In genomic region chr12:79809518-79809917, GRCm38 (mm10) we compare ENCODE assay signal across 20 mouse cellular contexts.
A peak's percentile ranks its signal among the peaks of the same experiment; 100 is the strongest.
DNase-seq lines count a peak whose midpoint lies in the region; ATAC-seq and TF ChIP-seq lines count a peak whose summit lies in the region.
"Had no signal": no experiment of that assay in that cellular context is flagged by ENCODE, and none has a peak within 500 bp of the region (broad histone marks: within the 10 kb centered on the region; RNA-seq: fewer than 3 reads in every experiment).

No protein-coding gene starts in this region.

- TF ChIP-seq CTCF in stomach, postnatal 0 days (IDR thresholded peaks at IDR 0.05; ENCODE audit: low read depth), result no peak

- H3K4me3 ChIP-seq in forebrain, embryonic 10.5 days, result no peak overlapping the region
- no peak overlapping the region for H3K4me3 ChIP-seq in forebrain, embryonic 14.5 days (ENCODE audit: low read depth, low read length)
- H3K4me3 ChIP-seq in stomach, embryonic 15.5 days (replicated peaks), result no peak overlapping the region
- no peak overlapping the region for H3K4me3 ChIP-seq in stomach, postnatal 0 days (ENCODE audit: low read depth, low read length)
- H3K4me3 ChIP-seq in heart, embryonic 12.5 days, result no peak overlapping the region
- H3K4me3 ChIP-seq: heart, adult 2 months; hindbrain, embryonic 15.5 days; neural tube, embryonic 13.5 days had no signal

- peak overlapping the region; percentile 76 for H3K27ac ChIP-seq in forebrain, embryonic 10.5 days
- no peak overlapping the region for H3K27ac ChIP-seq in forebrain, embryonic 14.5 days (ENCODE audit: low read depth, low read length)
- peak overlapping the region; percentile 8; the same call in 1 of the 2 replicates for H3K27ac ChIP-seq in stomach, embryonic 15.5 days
- no peak overlapping the region for H3K27ac ChIP-seq in stomach, postnatal 0 days (replicated peaks)
- no peak overlapping the region for H3K27ac ChIP-seq in heart, embryonic 12.5 days (ENCODE audit: poor library complexity, severe bottlenecking)
- H3K27ac ChIP-seq: heart, adult 2 months; hindbrain, embryonic 15.5 days; neural tube, embryonic 13.5 days had no signal

- no peak for TF ChIP-seq EP300 in stomach, postnatal 0 days (optimal IDR thresholded peaks at IDR 0.05)

- H3K9ac ChIP-seq in forebrain, embryonic 14.5 days (ENCODE audit: low read length), result no peak overlapping the region
- no peak overlapping the region for H3K9ac ChIP-seq in stomach, embryonic 15.5 days
- no peak overlapping the region for H3K9ac ChIP-seq in stomach, postnatal 0 days (ENCODE audit: low read length)
- H3K9ac ChIP-seq in heart, embryonic 12.5 days, result no peak overlapping the region
- H3K9ac ChIP-seq: hindbrain, embryonic 15.5 days; neural tube, embryonic 13.5 days had no signal

- ATAC-seq in forebrain, embryonic 14.5 days, result no peak
- no peak for ATAC-seq in stomach, embryonic 15.5 days (ENCODE audit: insufficient read depth, low FRiP score, low read depth)
- ATAC-seq in stomach, postnatal 0 days (ENCODE audit: low FRiP score, low TSS enrichment), result no peak
- no peak for ATAC-seq in heart, embryonic 12.5 days (ENCODE audit: insufficient number of reproducible peaks, low FRiP score)
- ATAC-seq: intestine, embryonic 16.5 days; Patski had no signal

- 94% methylated on average over 5 of the region's 5 CpGs for WGBS in forebrain, embryonic 10.5 days
- WGBS in forebrain, embryonic 14.5 days, result 86% methylated on average over 5 of the region's 5 CpGs
- WGBS in stomach, embryonic 15.5 days, result 79% methylated on average over 5 of the region's 5 CpGs
- WGBS in stomach, postnatal 0 days, result 69% methylated on average over 5 of the region's 5 CpGs
- WGBS in heart, embryonic 12.5 days, result 87% methylated on average over 5 of the region's 5 CpGs

- DNase-seq in forebrain, embryonic 10.5 days (ENCODE audit: extremely low spot score, low spot score), result no peak
- DNase-seq in forebrain, embryonic 14.5 days (ENCODE audit: low spot score), result no peak
- DNase-seq in stomach, postnatal 0 days (ENCODE audit: low spot score), result no peak
- peak; percentile 47 to 58 for DNase-seq in kidney, postnatal 25 days
- no peak for DNase-seq in thymus, adult 18-20 months
- DNase-seq in right cerebral cortex, adult 2 months (ENCODE audit: low spot score in 2 of 2), result no peak
- DNase-seq: B cell, adult 2 months; cerebellum, postnatal 36 days; heart, adult 2 months; left cerebral cortex, postnatal 4 days; right cerebral cortex, postnatal 14 days; thymus, postnatal 4 days had no signal

- H3K4me2 ChIP-seq in forebrain, embryonic 14.5 days (ENCODE audit: low read length), result no peak overlapping the region
- H3K4me2 ChIP-seq in stomach, embryonic 15.5 days, result no peak overlapping the region
- H3K4me2 ChIP-seq in stomach, postnatal 0 days (replicated peaks; ENCODE audit: low read depth), result no peak overlapping the region
- no peak overlapping the region for H3K4me2 ChIP-seq in heart, embryonic 12.5 days
- H3K4me2 ChIP-seq: hindbrain, embryonic 15.5 days; liver, embryonic 11.5 days; midbrain, embryonic 11.5 days; neural tube, embryonic 13.5 days had no signal

- H3K36me3 ChIP-seq in forebrain, embryonic 10.5 days (replicated peaks), result no peaks in the 10 kb centered on the region
- H3K36me3 ChIP-seq in forebrain, embryonic 14.5 days (ENCODE audit: control insufficient read depth, insufficient read depth, low read length), result no peaks in the 10 kb centered on the region
- no peaks in the 10 kb centered on the region for H3K36me3 ChIP-seq in stomach, embryonic 15.5 days
- no peaks in the 10 kb centered on the region for H3K36me3 ChIP-seq in stomach, postnatal 0 days (ENCODE audit: control insufficient read depth, insufficient read depth, low read length)
- H3K36me3 ChIP-seq in heart, embryonic 12.5 days, result no peaks in the 10 kb centered on the region
- H3K36me3 ChIP-seq: hindbrain, embryonic 15.5 days; neural tube, embryonic 13.5 days had no signal

- peaks cover 29% of the 10 kb centered on the region for H3K27me3 ChIP-seq in forebrain, embryonic 10.5 days (ENCODE audit: poor library complexity, severe bottlenecking)
- H3K27me3 ChIP-seq in forebrain, embryonic 14.5 days (replicated peaks; ENCODE audit: control insufficient read depth, insufficient read depth, low read length), result no peaks in the 10 kb centered on the region
- no peaks in the 10 kb centered on the region for H3K27me3 ChIP-seq in stomach, embryonic 15.5 days (replicated peaks)
- H3K27me3 ChIP-seq in stomach, postnatal 0 days (ENCODE audit: control insufficient read depth, insufficient read depth, low read length), result no peaks in the 10 kb centered on the region
- H3K27me3 ChIP-seq in heart, embryonic 12.5 days (replicated peaks), result no peaks in the 10 kb centered on the region
- H3K27me3 ChIP-seq: hindbrain, embryonic 15.5 days; neural tube, embryonic 13.5 days; Patski had no signal

- H3K4me1 ChIP-seq in forebrain, embryonic 10.5 days, result peaks cover 99% of the 10 kb centered on the region
- H3K4me1 ChIP-seq in forebrain, embryonic 14.5 days (ENCODE audit: control insufficient read depth, insufficient read depth, low read length), result peaks cover 25% of the 10 kb centered on the region
- H3K4me1 ChIP-seq in stomach, embryonic 15.5 days, result peaks cover 43% of the 10 kb centered on the region
- no peaks in the 10 kb centered on the region for H3K4me1 ChIP-seq in stomach, postnatal 0 days (replicated peaks; ENCODE audit: control insufficient read depth, insufficient read depth)
- peaks cover 23% of the 10 kb centered on the region for H3K4me1 ChIP-seq in heart, embryonic 12.5 days (replicated peaks)

- H3K9me3 ChIP-seq in forebrain, embryonic 10.5 days, result no peaks in the 10 kb centered on the region
- no peaks in the 10 kb centered on the region for H3K9me3 ChIP-seq in forebrain, embryonic 14.5 days (replicated peaks; ENCODE audit: control insufficient read depth, low read length)
- H3K9me3 ChIP-seq in stomach, embryonic 15.5 days, result no peaks in the 10 kb centered on the region
- no peaks in the 10 kb centered on the region for H3K9me3 ChIP-seq in stomach, postnatal 0 days (ENCODE audit: control insufficient read depth, low read length)
- H3K9me3 ChIP-seq in heart, embryonic 12.5 days (replicated peaks), result no peaks in the 10 kb centered on the region
- H3K9me3 ChIP-seq: hindbrain, embryonic 15.5 days; neural tube, embryonic 13.5 days had no signal

Comparison
In these comparisons a context has a peak if more than half of its experiments do, and no peak if none do; other contexts are left out.
1. H3K27ac ChIP-seq: peak in forebrain, embryonic 10.5 days (single experiment) and stomach, embryonic 15.5 days (single experiment); none in forebrain, embryonic 14.5 days (single experiment), stomach, postnatal 0 days (single experiment) and heart, embryonic 12.5 days (single experiment).
2. DNase-seq: peak in kidney, postnatal 25 days (2 of 2); none in forebrain, embryonic 10.5 days (single experiment), forebrain, embryonic 14.5 days (single experiment), stomach, postnatal 0 days (single experiment), thymus, adult 18-20 months (0 of 2) and right cerebral cortex, adult 2 months (0 of 2).